Mouse (Mus musculus): ENCODE data around the gene Pfas. TPM values are rescaled to one million over a fixed set of nuclear protein-coding genes. Genes with fewer than 3 reads are reported as not detected.
A peak's percentile ranks its signal among the peaks of the same experiment; 100 is the strongest.
"Not testable (repeated sequence)": the region's sequence is repeated elsewhere in the genome, so short reads cannot be mapped to it uniquely, and the experiment has no call there.

The Pfas gene
- polyA plus RNA-seq, 1 experiment, result 9.1 TPM

GRCm38 (mm10) chr11:68963405-68963804 lies 44.9 kb downstream of the Pfas start:
- Histone ChIP-seq H3K4me3 (no peak overlapping the region), H3K79me2 (ENCODE audit: control insufficient read depth, insufficient read depth) (no peaks in the 10 kb centered on the region), H3K36me3 (ENCODE audit: control insufficient read depth, insufficient read depth) (no peaks in the 10 kb centered on the region), H3ac (ENCODE audit: control insufficient read depth, insufficient read length) (no peak overlapping the region), H3K4me2 (ENCODE audit: low read depth) (no peak overlapping the region), H3K27me3 (ENCODE audit: control insufficient read depth, insufficient read depth, insufficient read length) (no peaks in the 10 kb centered on the region)
- no peak for TF ChIP-seq MYOG (IDR thresholded peaks at IDR 0.05; ENCODE audit: control insufficient read depth in 1 of 3, insufficient read depth in 1 of 3, insufficient read length in 2 of 3, low read depth in 2 of 3)
- no peak for TF ChIP-seq E2F4 (IDR thresholded peaks at IDR 0.05; ENCODE audit: insufficient read depth)
- no peak for TF ChIP-seq MYOD1 (IDR thresholded peaks at IDR 0.05; ENCODE audit: control insufficient read depth in 1 of 3, insufficient read length in 2 of 3, low read depth in 2 of 3)
- no peak for TF ChIP-seq POLR2AphosphoS2 (IDR thresholded peaks at IDR 0.05; ENCODE audit: insufficient read length, low read depth)

- not testable (repeated sequence) for H3K36me3 ChIP-seq (ENCODE audit: control insufficient read depth, insufficient read depth); H3K4me3 ChIP-seq; H3ac ChIP-seq (ENCODE audit: control insufficient read depth, insufficient read length); H3K4me2 ChIP-seq (ENCODE audit: low read depth); H3K79me2 ChIP-seq (ENCODE audit: control insufficient read depth, insufficient read depth); H3K27me3 ChIP-seq (ENCODE audit: control insufficient read depth, insufficient read depth, insufficient read length)
Measured at GRCm38 (mm10) chr11:68962159-68962558, 46.1 kb downstream of the Pfas start.

DNA sequence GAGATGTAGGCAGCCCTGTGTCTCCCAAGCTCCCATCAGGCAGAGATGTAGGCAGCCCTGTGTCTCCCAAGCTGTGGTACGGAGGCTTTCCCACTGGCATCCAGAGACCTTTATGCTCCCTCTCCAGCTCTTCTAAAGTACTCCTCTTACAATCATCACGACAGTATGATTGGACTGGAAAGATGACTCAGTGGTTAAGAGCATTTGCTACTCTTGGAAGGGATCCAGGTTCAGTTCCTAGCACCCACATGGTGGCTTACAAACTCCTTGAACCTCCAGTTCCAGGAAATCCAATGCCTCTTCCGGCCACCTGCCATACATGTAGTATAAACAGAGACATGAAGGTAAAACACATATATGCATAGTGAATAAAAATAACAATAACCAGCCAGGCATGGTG lies 46.7 kb downstream of the Pfas start:
- H3K36me3 ChIP-seq (ENCODE audit: control insufficient read depth, insufficient read depth), result no peaks in the 10 kb centered on the region
- H3ac ChIP-seq (ENCODE audit: control insufficient read depth, insufficient read length), result no peak overlapping the region
- no peaks in the 10 kb centered on the region for H3K79me2 ChIP-seq (ENCODE audit: control insufficient read depth, insufficient read depth)
- H3K4me2 ChIP-seq (ENCODE audit: low read depth), result peak overlapping the region; percentile 35
- H3K4me3 ChIP-seq, result no peak overlapping the region
- H3K27me3 ChIP-seq (ENCODE audit: control insufficient read depth, insufficient read depth, insufficient read length), result no peaks in the 10 kb centered on the region
- TF ChIP-seq TCF3 (IDR thresholded peaks at IDR 0.05; ENCODE audit: insufficient read length, low read depth), result no peak
- TF ChIP-seq E2F4 (IDR thresholded peaks at IDR 0.05; ENCODE audit: insufficient read depth), result no peak
- TF ChIP-seq POLR2A (IDR thresholded peaks at IDR 0.05; ENCODE audit: insufficient read length, low read depth), result no peak
- TF ChIP-seq USF1 (IDR thresholded peaks at IDR 0.05; ENCODE audit: low read depth), result no peak
- no peak for TF ChIP-seq MAX (IDR thresholded peaks at IDR 0.05; ENCODE audit: low read depth)
- TF ChIP-seq CEBPB (IDR thresholded peaks at IDR 0.05; ENCODE audit: insufficient read depth, poor library complexity, severe bottlenecking), result no peak
- TF ChIP-seq REST (IDR thresholded peaks at IDR 0.05; ENCODE audit: insufficient read depth, insufficient read length), result no peak
- no peak for TF ChIP-seq MYOD1 (IDR thresholded peaks at IDR 0.05; ENCODE audit: control insufficient read depth in 1 of 3, insufficient read length in 2 of 3, low read depth in 2 of 3)
- no peak for TF ChIP-seq SRF (IDR thresholded peaks at IDR 0.05; ENCODE audit: control insufficient read depth, insufficient read length, low read depth)
- no peak for TF ChIP-seq MYOG (IDR thresholded peaks at IDR 0.05; ENCODE audit: control insufficient read depth in 1 of 3, insufficient read depth in 1 of 3, insufficient read length in 2 of 3, low read depth in 2 of 3)
- no peak for TF ChIP-seq TCF12 (IDR thresholded peaks at IDR 0.05; ENCODE audit: insufficient read depth, poor library complexity, severe bottlenecking)
- TF ChIP-seq POLR2AphosphoS2 (IDR thresholded peaks at IDR 0.05; ENCODE audit: insufficient read length, low read depth), result no peak

DNA sequence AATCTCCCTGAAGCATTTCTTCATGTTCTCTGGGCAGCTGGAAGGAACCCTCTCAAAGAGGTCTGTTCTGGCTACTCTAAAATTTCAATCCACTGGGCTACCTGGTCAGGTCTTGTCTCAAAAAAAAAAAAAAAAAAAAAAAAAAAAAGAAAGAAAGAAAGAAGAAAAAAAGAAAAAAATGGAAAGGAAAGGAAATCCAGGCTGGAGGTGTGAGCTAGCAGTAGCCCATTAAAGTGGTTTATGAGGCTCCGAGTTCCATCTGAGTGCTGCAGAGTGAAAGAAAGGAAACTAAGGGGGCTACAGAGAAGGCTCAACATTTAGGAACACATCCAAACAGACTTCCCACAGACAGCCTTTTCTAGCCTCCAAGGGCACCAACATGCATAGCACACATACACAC lies 50.3 kb downstream of the Pfas start:
- H3ac ChIP-seq (ENCODE audit: control insufficient read depth, insufficient read length), result no peak overlapping the region
- no peak overlapping the region for H3K4me2 ChIP-seq (ENCODE audit: low read depth)
- no peaks in the 10 kb centered on the region for H3K27me3 ChIP-seq (ENCODE audit: control insufficient read depth, insufficient read depth, insufficient read length)
- no peaks in the 10 kb centered on the region for H3K79me2 ChIP-seq (ENCODE audit: control insufficient read depth, insufficient read depth)
- no peaks in the 10 kb centered on the region for H3K36me3 ChIP-seq (ENCODE audit: control insufficient read depth, insufficient read depth)
- no peak for TF ChIP-seq E2F4 (IDR thresholded peaks at IDR 0.05; ENCODE audit: insufficient read depth)
- no peak for TF ChIP-seq MAX (IDR thresholded peaks at IDR 0.05; ENCODE audit: low read depth)
- TF ChIP-seq MYOD1 (IDR thresholded peaks at IDR 0.05; ENCODE audit: control insufficient read depth in 1 of 3, insufficient read length in 2 of 3, low read depth in 2 of 3), result no peak
- TF ChIP-seq USF1 (IDR thresholded peaks at IDR 0.05; ENCODE audit: low read depth), result no peak
- TF ChIP-seq TCF12 (IDR thresholded peaks at IDR 0.05; ENCODE audit: insufficient read depth, poor library complexity, severe bottlenecking), result no peak
- TF ChIP-seq POLR2A (IDR thresholded peaks at IDR 0.05; ENCODE audit: insufficient read length, low read depth), result no peak
- no peak for TF ChIP-seq CEBPB (IDR thresholded peaks at IDR 0.05; ENCODE audit: insufficient read depth, poor library complexity, severe bottlenecking)
- no peak for TF ChIP-seq MYOG (IDR thresholded peaks at IDR 0.05; ENCODE audit: control insufficient read depth in 1 of 3, insufficient read depth in 1 of 3, insufficient read length in 2 of 3, low read depth in 2 of 3)
- no peak for TF ChIP-seq POLR2AphosphoS2 (IDR thresholded peaks at IDR 0.05; ENCODE audit: insufficient read length, low read depth)
- H3K4me3 ChIP-seq, result no peak overlapping the region

DNA sequence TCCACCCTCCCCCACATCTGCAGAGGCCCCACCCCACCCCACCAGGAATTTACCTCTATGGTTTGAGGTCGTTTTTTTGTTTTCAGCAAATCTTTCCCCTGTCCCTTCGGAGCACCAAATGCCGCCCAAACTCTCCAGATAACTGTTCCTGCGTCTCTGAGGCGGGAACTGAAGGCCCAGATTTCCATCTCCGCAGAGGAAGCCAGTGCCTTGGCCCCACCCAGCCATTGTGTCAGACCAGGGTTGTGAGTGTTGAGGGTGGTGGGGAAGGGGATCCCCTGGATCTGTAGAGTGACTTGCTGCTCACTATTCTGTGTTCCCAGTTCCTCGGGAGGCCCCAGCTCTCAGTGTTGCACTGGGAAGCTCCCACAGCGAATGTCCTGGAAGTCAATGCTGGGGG lies 51.0 kb downstream of the Pfas start, which contains the start of gene Arhgef15:
TSS of gene Arhgef15 (minus strand) at position 173 of the 400 bp plus-strand sequence.
- Histone ChIP-seq H3K36me3 (ENCODE audit: control insufficient read depth, insufficient read depth) (no peaks in the 10 kb centered on the region), H3K4me2 (ENCODE audit: low read depth) (no peak within 1 kb of the TSS), H3K79me2 (ENCODE audit: control insufficient read depth, insufficient read depth) (no peaks in the 10 kb centered on the region), H3ac (ENCODE audit: control insufficient read depth, insufficient read length) (no peak within 1 kb of the TSS), H3K27me3 (ENCODE audit: control insufficient read depth, insufficient read depth, insufficient read length) (no peaks in the 10 kb centered on the region), H3K4me3 (no peak within 1 kb of the TSS)
- TF ChIP-seq MYOG (IDR thresholded peaks at IDR 0.05; ENCODE audit: control insufficient read depth in 1 of 3, insufficient read depth in 1 of 3, insufficient read length in 2 of 3, low read depth in 2 of 3), result no peak
- TF ChIP-seq MYOD1 (IDR thresholded peaks at IDR 0.05; ENCODE audit: control insufficient read depth in 1 of 3, insufficient read length in 2 of 3, low read depth in 2 of 3), result no peak
- no peak for TF ChIP-seq E2F4 (IDR thresholded peaks at IDR 0.05; ENCODE audit: insufficient read depth)

GRCm38 (mm10) chr11:68956697-68957096 lies 51.6 kb downstream of the Pfas start:
- no peak overlapping the region for H3K4me2 ChIP-seq (ENCODE audit: low read depth)
- no peaks in the 10 kb centered on the region for H3K27me3 ChIP-seq (ENCODE audit: control insufficient read depth, insufficient read depth, insufficient read length)
- TF ChIP-seq CEBPB (IDR thresholded peaks at IDR 0.05; ENCODE audit: insufficient read depth, poor library complexity, severe bottlenecking) (no peak), TCF12 (IDR thresholded peaks at IDR 0.05; ENCODE audit: insufficient read depth, poor library complexity, severe bottlenecking) (no peak), MYOD1 (IDR thresholded peaks at IDR 0.05; ENCODE audit: control insufficient read depth in 1 of 3, insufficient read length in 2 of 3, low read depth in 2 of 3) (no peak), SRF (IDR thresholded peaks at IDR 0.05; ENCODE audit: control insufficient read depth, insufficient read length, low read depth) (no peak)
- no peaks in the 10 kb centered on the region for H3K36me3 ChIP-seq (ENCODE audit: control insufficient read depth, insufficient read depth)
- H3K4me3 ChIP-seq, result no peak overlapping the region
- H3ac ChIP-seq (ENCODE audit: control insufficient read depth, insufficient read length), result no peak overlapping the region
- H3K79me2 ChIP-seq (ENCODE audit: control insufficient read depth, insufficient read depth), result no peaks in the 10 kb centered on the region
